Mouse (Mus musculus) heart, adult 8-10 months (tissue): ENCODE data around the gene Lgi1. TPM values are rescaled to one million over a fixed set of nuclear protein-coding genes. Genes with fewer than 3 reads are reported as not detected.

Source experiments
- DNase-seq: peaks from one replicate; pipeline ENCODE4 v3.0.0; 2022; ENCODE audit warnings: low spot score
- total RNA-seq, 4 experiments: library from RNA; stranded (reverse); gene quantifications; 2 replicates each; pipeline ENCODE4 v1.2.4; 2022

Gene Lgi1
- 10 to 100 TPM in 1 of 4 experiments, 1 to 10 TPM in 3; 2.0 to 11.5 (median 5.8) TPM for total RNA-seq

- DNase-seq: no peak
These were observed at the start of gene Lgi1 for GRCm38 (mm10) chr19:38264505-38265500. TSS of gene Lgi1 (plus strand) at chr19:38264536.

- no peak for DNase-seq
These were observed 46.6 kb upstream of the Lgi1 start for GRCm38 (mm10) chr19:38217696-38218095.

- no peak for DNase-seq
These were observed 40.9 kb upstream of the Lgi1 start for GRCm38 (mm10) chr19:38223356-38223904.

- DNase-seq: peak; percentile 90
These were observed 40.2 kb upstream of the Lgi1 start, which contains the start of gene Fra10ac1 for GRCm38 (mm10) chr19:38223905-38224684. TSS of gene Fra10ac1 (minus strand) at chr19:38224156.

GRCm38 (mm10) chr19:38224685-38225060 is 39.7 kb upstream of the Lgi1 start:
- DNase-seq: no peak

GRCm38 (mm10) chr19:38228699-38229098 is 35.6 kb upstream of the Lgi1 start:
- DNase-seq: no peak

- no peak for DNase-seq
These were observed 32.2 kb upstream of the Lgi1 start for GRCm38 (mm10) chr19:38232087-38232486.

- no peak for DNase-seq
These were observed 31.8 kb upstream of the Lgi1 start for GRCm38 (mm10) chr19:38232516-38232915.

- DNase-seq: no peak
These were observed 27.8 kb upstream of the Lgi1 start for GRCm38 (mm10) chr19:38236526-38236925.

GRCm38 (mm10) chr19:38237834-38238212 is 26.5 kb upstream of the Lgi1 start:
- no peak for DNase-seq

- DNase-seq: no peak
These were observed 26.0 kb upstream of the Lgi1 start for GRCm38 (mm10) chr19:38238213-38238951.

- DNase-seq: no peak
These were observed 22.0 kb upstream of the Lgi1 start for GRCm38 (mm10) chr19:38242314-38242852.

- DNase-seq: no peak
These were observed 19.6 kb upstream of the Lgi1 start for GRCm38 (mm10) chr19:38244748-38245147.

- no peak for DNase-seq
These were observed 18.8 kb upstream of the Lgi1 start for GRCm38 (mm10) chr19:38245361-38246176.

GRCm38 (mm10) chr19:38246177-38246622 is 18.1 kb upstream of the Lgi1 start:
- DNase-seq: no peak

- no peak for DNase-seq
These were observed 14.7 kb upstream of the Lgi1 start for GRCm38 (mm10) chr19:38249627-38250026.

- DNase-seq: peak; percentile 27
These were observed 10.5 kb upstream of the Lgi1 start for GRCm38 (mm10) chr19:38253796-38254195.

GRCm38 (mm10) chr19:38258651-38259065 is 5.7 kb upstream of the Lgi1 start:
- no peak for DNase-seq

- DNase-seq: no peak
These were observed 4.9 kb upstream of the Lgi1 start for GRCm38 (mm10) chr19:38259436-38259835.

- no peak for DNase-seq
These were observed 4.0 kb upstream of the Lgi1 start for GRCm38 (mm10) chr19:38260346-38260745.
